Mouse (Mus musculus) ES-E14 (cell line): ENCODE measurements around the gene Bcl2a1a.
"Not testable (repeated sequence)": the region's sequence is repeated elsewhere in the genome, so short reads cannot be mapped to it uniquely, and the experiment has no call there.

Experiments used
- CHD2 ChIP-seq: IDR thresholded peaks from 2 replicates; pipeline ENCODE4 v1.6.1; 2014; ENCODE audit warnings: mild to moderate bottlenecking, low read depth, low read length, inconsistent platforms
- ZC3H11A ChIP-seq: IDR thresholded peaks from 2 replicates; pipeline ENCODE4 v1.6.1; 2012; ENCODE audit warnings: low read depth, mild to moderate bottlenecking, inconsistent platforms, low read length, borderline replicate concordance
- ZNF384 ChIP-seq: IDR thresholded peaks from 2 replicates; pipeline ENCODE4 v1.6.1; 2012; ENCODE audit warnings: low read depth, low read length, inconsistent platforms

- TF ChIP-seq ZC3H11A, CHD2, ZNF384: not testable (repeated sequence)
Observed at GRCm38 (mm10) chr9:88969502-88969901, 12.8 kb downstream of the Bcl2a1a start.
